Mouse (Mus musculus): ENCODE results near the gene Lrrfip1. TPM values are rescaled to one million over a fixed set of nuclear protein-coding genes. Genes with fewer than 3 reads are reported as not detected.

Gene Lrrfip1
- polyA plus RNA-seq, 1 experiment from 2014 or later: 65.4 TPM

DNA sequence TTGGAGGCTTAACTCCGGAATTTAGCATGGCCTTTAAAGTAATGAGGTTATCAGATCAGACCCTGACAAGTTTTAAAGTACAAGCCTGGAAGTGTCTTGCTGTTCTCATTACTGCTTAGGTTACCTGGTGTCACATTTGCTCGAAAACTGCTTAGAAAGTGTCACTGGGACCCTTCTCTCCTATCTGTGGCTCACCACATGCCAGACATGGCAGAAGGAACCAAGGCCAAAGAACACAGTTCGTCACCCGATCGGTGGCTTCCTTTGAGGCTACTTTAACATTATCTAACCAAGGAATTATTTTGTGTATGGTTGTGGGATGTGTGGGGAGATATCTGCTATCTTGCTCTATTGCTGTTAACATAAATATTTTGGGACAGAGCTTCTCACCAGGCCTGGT, 95.5 kb downstream of the Lrrfip1 start:
- no peaks in the 10 kb centered on the region for H3K36me3 ChIP-seq

DNA sequence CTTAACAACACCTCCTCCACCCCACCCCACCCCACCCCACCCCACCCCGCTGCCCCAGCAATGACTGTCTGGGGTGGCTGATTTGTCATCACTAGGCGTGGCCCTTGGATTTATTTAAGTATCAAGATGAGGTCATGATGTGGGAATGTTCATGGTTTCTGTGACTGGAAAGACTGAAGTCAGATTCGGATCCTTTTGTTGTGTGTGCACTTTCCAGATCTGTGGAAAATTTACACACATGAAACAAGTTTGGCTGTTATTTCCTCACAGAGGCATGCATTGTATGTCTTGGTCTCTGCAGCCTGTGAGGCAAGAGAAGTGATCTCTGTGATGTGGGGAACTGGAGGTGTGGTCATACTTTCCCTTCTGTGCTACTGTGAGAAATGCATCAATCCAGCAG, 96.7 kb downstream of the Lrrfip1 start:
- Histone ChIP-seq H3K27me3 (replicated peaks) (no peaks in the 10 kb centered on the region), H3K4me3 (replicated peaks) (no peak overlapping the region), H3K9me3 (no peaks in the 10 kb centered on the region), H3K27ac (peak overlapping the region; percentile 67), H3K36me3 (no peaks in the 10 kb centered on the region), H3K9ac (no peak overlapping the region), H3K4me1 (peaks cover 16% of the 10 kb centered on the region), H3K4me2 (no peak overlapping the region)
- ATAC-seq (ENCODE audit: insufficient read depth, low FRiP score, low read depth): no peak
- WGBS: 46% methylated on average over 3 of the region's 3 CpGs

More for the DNA sequence above, 95.5 kb downstream of the Lrrfip1 start:
- Histone ChIP-seq H3K4me1 (peaks cover 16% of the 10 kb centered on the region), H3K4me3 (replicated peaks) (no peak overlapping the region), H3K9me3 (no peaks in the 10 kb centered on the region), H3K9ac (no peak overlapping the region), H3K27me3 (replicated peaks) (no peaks in the 10 kb centered on the region), H3K4me2 (no peak overlapping the region), H3K27ac (no peak overlapping the region)
- ATAC-seq (ENCODE audit: insufficient read depth, low FRiP score, low read depth): no peak
- 68% methylated on average over 5 of the region's 5 CpGs for WGBS

- Histone ChIP-seq H3K9me3 (no peaks in the 10 kb centered on the region), H3K27ac (peak overlapping the region; percentile 67), H3K36me3 (no peaks in the 10 kb centered on the region), H3K9ac (no peak overlapping the region), H3K4me2 (no peak overlapping the region), H3K4me1 (peaks cover 16% of the 10 kb centered on the region), H3K4me3 (replicated peaks) (no peak overlapping the region), H3K27me3 (replicated peaks) (no peaks in the 10 kb centered on the region)
- 35% methylated on average over 1 of the region's 1 CpGs for WGBS
- no peak for ATAC-seq (ENCODE audit: insufficient read depth, low FRiP score, low read depth)
These were observed 97.3 kb downstream of the Lrrfip1 start for GRCm38 (mm10) chr1:91095853-91096252.

DNA sequence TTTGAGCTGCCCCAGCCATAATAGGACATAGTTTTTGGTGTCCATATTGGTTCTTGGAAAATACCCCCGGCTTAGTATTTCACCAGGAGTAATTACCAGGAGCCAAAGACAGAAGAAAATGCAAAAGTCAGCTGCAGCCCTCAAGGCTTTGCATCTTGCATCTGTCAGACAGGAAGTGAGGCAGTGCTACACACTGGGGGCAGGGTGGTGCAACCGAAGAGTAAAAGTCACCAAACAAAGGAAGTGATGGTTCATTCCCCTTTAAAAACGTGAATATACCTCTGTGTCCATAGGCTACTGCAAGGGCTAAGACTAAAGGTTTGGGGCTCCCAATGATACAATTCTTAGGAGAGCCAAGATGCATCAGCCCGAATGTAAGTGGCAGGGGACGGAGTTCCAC, 98.0 kb downstream of the Lrrfip1 start:
- ATAC-seq (ENCODE audit: insufficient read depth, low FRiP score, low read depth): no peak
- Histone ChIP-seq H3K36me3 (no peaks in the 10 kb centered on the region), H3K4me1 (peaks cover 16% of the 10 kb centered on the region), H3K9me3 (no peaks in the 10 kb centered on the region), H3K27me3 (replicated peaks) (no peaks in the 10 kb centered on the region), H3K27ac (peak overlapping the region; percentile 67), H3K9ac (no peak overlapping the region), H3K4me3 (replicated peaks) (no peak overlapping the region), H3K4me2 (no peak overlapping the region)
- 63% methylated on average over 5 of the region's 5 CpGs for WGBS

DNA sequence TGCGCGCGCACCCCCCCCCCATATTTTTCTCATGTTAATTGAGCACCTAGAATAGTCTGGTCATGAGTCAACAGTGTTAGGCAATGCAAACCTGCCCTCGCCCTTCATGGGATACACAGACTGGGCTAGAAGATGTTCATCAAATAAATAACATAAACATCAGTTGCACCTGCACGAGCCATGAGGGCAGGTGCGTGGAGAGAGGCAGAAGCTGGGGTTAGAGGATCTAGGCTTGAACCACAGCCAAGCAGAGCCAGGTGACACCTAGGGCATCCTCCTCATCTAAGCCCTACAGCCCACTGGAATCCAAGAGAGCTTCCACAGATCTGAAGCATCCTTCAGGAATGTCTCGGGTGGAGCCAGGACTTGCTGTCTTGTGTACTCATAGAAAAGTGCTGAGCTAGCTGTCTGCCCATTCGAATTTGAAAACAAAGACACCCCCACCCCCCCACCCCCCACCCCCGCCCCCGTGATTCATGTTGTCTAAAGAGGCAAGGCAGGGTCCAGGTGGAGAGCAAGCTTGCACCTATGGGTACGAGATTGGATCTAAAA, 98.8 kb downstream of the Lrrfip1 start:
- Histone ChIP-seq H3K4me3 (replicated peaks) (no peak overlapping the region), H3K36me3 (no peaks in the 10 kb centered on the region), H3K4me2 (no peak overlapping the region), H3K27me3 (replicated peaks) (no peaks in the 10 kb centered on the region), H3K9me3 (no peaks in the 10 kb centered on the region), H3K27ac (no peak overlapping the region), H3K9ac (no peak overlapping the region), H3K4me1 (peaks cover 16% of the 10 kb centered on the region)
- ATAC-seq (ENCODE audit: insufficient read depth, low FRiP score, low read depth): no peak
- whole genome bisulfite sequencing: 86% methylated on average over 11 of the region's 11 CpGs

DNA sequence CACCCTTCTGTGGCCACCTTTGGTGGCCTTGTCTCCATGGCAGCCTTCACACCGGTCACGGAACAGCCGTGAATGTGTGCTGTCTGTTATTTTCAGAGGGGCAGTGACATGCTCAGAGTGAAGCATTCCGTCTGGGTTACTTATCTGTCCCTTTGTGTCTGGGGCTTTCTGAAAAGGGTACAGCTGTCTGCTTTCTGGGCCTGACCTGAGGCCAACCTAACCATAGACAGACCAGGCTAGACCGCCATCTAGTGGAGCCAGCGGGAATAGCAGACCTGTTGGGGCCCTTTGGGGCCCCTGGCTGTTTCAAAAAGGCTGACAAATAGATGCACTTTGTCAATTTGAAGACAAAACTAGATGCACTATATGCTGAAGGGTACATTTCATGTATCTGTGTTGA, 100.3 kb downstream of the Lrrfip1 start:
- H3K4me1 ChIP-seq: peaks cover 16% of the 10 kb centered on the region
- no peak overlapping the region for H3K27ac ChIP-seq
- WGBS: 9% methylated on average over 6 of the region's 6 CpGs
- no peak overlapping the region for H3K9ac ChIP-seq
- H3K27me3 ChIP-seq (replicated peaks): no peaks in the 10 kb centered on the region
- H3K4me2 ChIP-seq: no peak overlapping the region
- no peaks in the 10 kb centered on the region for H3K9me3 ChIP-seq
- H3K4me3 ChIP-seq (replicated peaks): no peak overlapping the region
- 0 out of 2 replicates have a peak, but pooled peaks cover 4% of the 10 kb centered on the region for H3K36me3 ChIP-seq
- no peak; the same call in 1 of the 2 replicates for ATAC-seq (ENCODE audit: insufficient read depth, low FRiP score, low read depth)

GRCm38 (mm10) chr1:91101709-91102440, 103.3 kb downstream of the Lrrfip1 start:
- Histone ChIP-seq H3K4me2 (no peak overlapping the region), H3K4me3 (replicated peaks) (no peak overlapping the region), H3K9me3 (no peaks in the 10 kb centered on the region), H3K36me3 (peaks cover 13% of the 10 kb centered on the region; the same call in 1 of the 2 replicates), H3K4me1 (no peaks in the 10 kb centered on the region), H3K27ac (no peak overlapping the region), H3K9ac (no peak overlapping the region), H3K27me3 (replicated peaks) (no peaks in the 10 kb centered on the region)
- ATAC-seq (ENCODE audit: insufficient read depth, low FRiP score, low read depth): peak; percentile 29; the same call in 1 of the 2 replicates
- 65% methylated on average over 11 of the region's 11 CpGs for WGBS

GRCm38 (mm10) chr1:91103366-91103983, 104.9 kb downstream of the Lrrfip1 start:
- Histone ChIP-seq H3K36me3 (peaks cover 19% of the 10 kb centered on the region; the same call in 1 of the 2 replicates), H3K27ac (no peak overlapping the region), H3K4me3 (replicated peaks) (no peak overlapping the region), H3K4me2 (no peak overlapping the region), H3K9me3 (no peaks in the 10 kb centered on the region), H3K9ac (no peak overlapping the region), H3K4me1 (no peaks in the 10 kb centered on the region), H3K27me3 (replicated peaks) (no peaks in the 10 kb centered on the region)
- ATAC-seq (ENCODE audit: insufficient read depth, low FRiP score, low read depth): no peak
- 80% methylated on average over 15 of the region's 15 CpGs for WGBS

DNA sequence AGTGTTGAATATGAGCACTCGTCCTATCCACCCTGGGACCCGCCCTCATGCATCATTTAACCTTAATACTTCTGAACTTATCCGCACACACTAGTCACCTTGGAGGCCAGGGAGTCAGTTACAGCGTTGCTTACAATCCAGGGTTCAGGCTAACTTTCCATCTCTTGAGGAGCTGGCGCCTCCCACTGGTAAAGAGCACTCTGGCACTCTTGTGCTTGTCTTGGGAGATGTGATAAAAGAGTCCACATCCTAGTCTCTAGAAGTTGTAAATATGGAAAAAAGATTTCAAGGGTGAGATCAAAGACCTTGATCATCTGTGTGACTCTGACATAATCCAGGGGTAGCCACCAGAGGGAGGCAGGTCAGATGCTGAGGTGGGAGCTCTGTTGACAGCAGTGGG, 109.0 kb downstream of the Lrrfip1 start:
- H3K36me3 ChIP-seq: peaks cover 33% of the 10 kb centered on the region
- H3K27me3 ChIP-seq (replicated peaks): no peaks in the 10 kb centered on the region
- no peak overlapping the region for H3K9ac ChIP-seq
- H3K27ac ChIP-seq: no peak overlapping the region
- 70% methylated on average over 5 of the region's 5 CpGs for WGBS
- H3K4me1 ChIP-seq: no peaks in the 10 kb centered on the region
- H3K9me3 ChIP-seq: no peaks in the 10 kb centered on the region
- no peak overlapping the region for H3K4me3 ChIP-seq (replicated peaks)
- no peak for ATAC-seq (ENCODE audit: insufficient read depth, low FRiP score, low read depth)
- H3K4me2 ChIP-seq: no peak overlapping the region

DNA sequence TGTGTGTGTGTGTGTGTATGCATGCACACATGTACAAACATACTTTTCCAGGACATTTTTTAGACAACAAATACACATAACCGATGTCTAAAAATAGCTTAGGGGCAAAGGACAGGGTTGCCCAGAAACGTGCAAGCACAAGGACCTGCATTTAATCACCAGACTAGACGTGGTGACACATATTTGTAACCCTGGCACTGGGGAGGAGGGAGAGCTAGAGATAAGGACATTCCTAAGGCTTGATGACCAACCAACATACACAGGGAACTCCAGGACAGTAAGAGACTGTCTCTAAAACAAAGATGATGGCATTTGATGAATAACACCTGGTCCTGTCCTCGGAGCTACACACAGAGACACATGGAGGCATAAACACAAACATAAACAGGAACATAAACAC, 110.8 kb downstream of the Lrrfip1 start:
- H3K36me3 ChIP-seq: peaks cover 31% of the 10 kb centered on the region
- peak; percentile 65; the same call in 1 of the 2 replicates for ATAC-seq (ENCODE audit: insufficient read depth, low FRiP score, low read depth)
- 23% methylated on average over 4 of the region's 4 CpGs for WGBS

DNA sequence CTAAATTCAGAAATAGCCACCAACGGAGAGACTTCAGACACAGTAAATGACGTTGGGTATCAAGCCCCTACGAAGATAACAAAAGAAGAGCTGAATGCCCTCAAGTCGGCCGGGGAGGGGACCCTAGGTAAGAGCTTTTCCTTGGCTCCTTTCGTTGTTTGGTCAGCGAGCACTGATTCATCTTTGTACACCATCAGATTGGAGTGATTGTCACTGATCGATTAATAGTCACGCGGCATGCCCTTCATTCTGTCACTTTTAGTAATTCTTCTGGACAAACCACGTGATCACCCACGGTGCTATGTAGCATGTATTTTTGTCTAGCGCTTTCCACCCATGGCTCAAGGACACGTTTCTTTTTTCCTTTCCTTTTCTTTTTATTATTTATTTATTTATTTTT, 113.6 kb downstream of the Lrrfip1 start:
- no peak for ATAC-seq (ENCODE audit: insufficient read depth, low FRiP score, low read depth)
- Histone ChIP-seq H3K27ac (no peak overlapping the region), H3K4me2 (no peak overlapping the region), H3K4me3 (replicated peaks) (no peak overlapping the region), H3K9ac (no peak overlapping the region), H3K9me3 (no peaks in the 10 kb centered on the region), H3K27me3 (replicated peaks) (no peaks in the 10 kb centered on the region), H3K4me1 (no peaks in the 10 kb centered on the region), H3K36me3 (peaks cover 32% of the 10 kb centered on the region)
- 91% methylated on average over 14 of the region's 14 CpGs for WGBS

More for the DNA sequence above, 110.8 kb downstream of the Lrrfip1 start:
- no peaks in the 10 kb centered on the region for H3K4me1 ChIP-seq
- H3K9me3 ChIP-seq: no peaks in the 10 kb centered on the region
- no peaks in the 10 kb centered on the region for H3K27me3 ChIP-seq (replicated peaks)
- H3K4me3 ChIP-seq (replicated peaks): no peak overlapping the region
- H3K4me2 ChIP-seq: no peak overlapping the region
- no peak overlapping the region for H3K27ac ChIP-seq
- no peak overlapping the region for H3K9ac ChIP-seq

DNA sequence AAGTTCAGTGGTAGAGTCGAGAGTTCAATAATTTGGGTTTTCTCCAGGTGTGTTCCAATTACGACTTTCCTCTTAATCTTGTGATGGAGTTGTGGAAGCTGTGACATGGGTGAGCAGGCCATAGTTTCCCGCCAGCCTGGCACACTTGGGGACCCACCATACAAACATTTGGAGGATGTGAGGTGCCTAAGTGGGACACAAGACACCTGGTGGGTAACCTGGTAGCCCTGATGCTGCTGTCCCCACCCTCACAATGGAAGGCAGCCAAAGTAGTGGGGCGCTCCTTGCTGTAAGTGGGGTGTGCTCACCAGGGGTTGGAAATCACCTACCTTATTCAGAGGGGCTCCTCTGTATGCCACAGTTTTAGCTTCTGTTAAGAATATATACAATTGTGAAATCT, 114.1 kb downstream of the Lrrfip1 start:
- Histone ChIP-seq H3K36me3 (peaks cover 29% of the 10 kb centered on the region), H3K27me3 (replicated peaks) (no peaks in the 10 kb centered on the region), H3K4me3 (replicated peaks) (no peak overlapping the region), H3K4me1 (no peaks in the 10 kb centered on the region), H3K27ac (no peak overlapping the region), H3K9me3 (no peaks in the 10 kb centered on the region), H3K9ac (no peak overlapping the region), H3K4me2 (no peak overlapping the region)
- 94% methylated on average over 4 of the region's 4 CpGs for WGBS
- ATAC-seq (ENCODE audit: insufficient read depth, low FRiP score, low read depth): no peak
